Mouse (Mus musculus) cerebellum, postnatal 14 days (tissue): ENCODE data around the gene Nog.

Source experiments
- DNase-seq, 2 experiments: peaks; one replicate each; pipeline ENCODE4 v3.0.0; 2021; ENCODE audit warnings: mixed read lengths in 2 of 2

Gene Nog

DNA sequence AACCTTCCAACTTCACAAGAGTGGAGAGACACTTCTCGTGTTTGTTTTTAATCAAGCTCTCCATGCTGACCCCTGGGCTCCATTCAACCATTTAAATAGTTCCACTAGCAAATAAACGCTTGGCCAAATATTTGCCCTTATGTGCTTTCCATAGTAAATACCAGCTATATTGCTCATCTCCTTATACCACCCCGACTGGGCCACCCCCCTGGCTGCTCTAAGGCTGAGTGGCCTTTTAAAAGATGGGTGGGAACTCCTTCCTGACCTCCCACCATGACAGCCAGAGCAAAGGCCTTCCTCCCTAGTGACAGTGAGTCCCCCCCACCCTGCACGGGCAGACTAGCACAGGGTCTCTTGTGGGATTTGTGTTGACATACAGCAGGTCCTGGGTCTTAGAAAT, 37.1 kb downstream of the Nog start:
- no peak for DNase-seq

DNA sequence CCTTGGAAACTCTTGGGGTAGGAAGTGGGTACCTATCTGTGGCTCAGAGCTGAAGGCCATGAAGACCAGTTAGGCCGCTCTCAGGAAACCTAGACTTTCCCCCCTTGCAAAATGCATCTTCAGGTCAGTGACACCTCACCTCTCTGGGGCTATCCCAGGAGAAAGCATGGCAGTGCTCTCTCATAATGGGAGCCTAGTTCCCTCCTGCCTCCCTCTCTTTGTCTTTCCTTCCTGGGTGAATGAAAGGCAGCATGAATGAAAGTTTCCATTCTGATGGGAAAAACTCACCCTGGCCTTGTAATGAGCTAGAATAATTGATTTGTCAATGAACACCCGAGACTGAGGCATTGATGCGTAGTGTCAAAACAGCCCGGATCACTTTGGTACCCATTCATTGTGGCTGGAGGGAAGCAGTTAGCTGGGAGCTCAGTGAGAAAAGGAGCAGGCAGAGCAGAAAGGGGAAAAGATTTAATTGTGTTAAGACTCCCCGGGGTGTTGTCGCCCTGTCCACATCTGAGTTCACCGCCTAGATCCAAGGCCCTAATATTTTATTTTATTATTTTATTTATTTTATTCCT, 42.7 kb downstream of the Nog start:
- no peak for DNase-seq

DNA sequence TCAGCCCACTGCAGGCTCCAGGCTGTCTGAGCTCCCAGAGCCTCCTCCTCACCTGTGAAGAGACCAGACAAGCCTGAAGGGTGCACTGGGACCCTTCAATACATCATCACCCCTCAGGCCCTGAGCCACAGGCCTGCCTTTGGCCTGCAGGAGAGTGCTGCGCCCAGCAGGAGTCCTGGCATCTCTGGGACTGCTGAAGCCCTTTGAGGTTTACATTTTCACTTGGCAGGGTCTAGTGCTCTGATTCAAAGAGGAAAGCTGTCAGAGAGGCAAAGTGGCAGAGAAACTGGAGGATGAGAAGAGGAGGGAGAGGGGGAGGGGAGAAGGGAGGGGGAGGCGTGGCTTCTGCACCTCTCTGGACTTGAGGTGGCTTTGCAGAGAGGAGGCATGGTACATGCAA, 44.2 kb downstream of the Nog start:
- DNase-seq: no peak

DNA sequence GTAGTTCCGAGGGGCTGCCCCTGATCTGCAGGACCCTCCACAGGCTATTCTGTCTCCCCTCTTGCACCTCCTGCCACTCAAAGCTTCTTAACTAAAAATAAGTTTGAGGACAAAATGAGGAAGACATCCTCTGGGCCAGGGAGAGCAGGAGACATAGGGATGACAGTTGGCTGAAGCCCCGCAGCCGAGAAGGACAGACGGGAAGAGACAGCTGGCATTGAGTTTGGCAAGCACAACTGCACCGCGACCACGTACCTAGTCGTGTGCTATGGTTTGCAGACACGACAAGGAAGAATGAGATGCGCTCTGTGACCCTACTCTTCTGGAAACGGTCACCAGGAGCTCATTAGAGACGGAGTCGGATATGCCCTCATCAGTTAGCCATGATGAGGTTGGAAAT, 48.2 kb downstream of the Nog start:
- peak in 1 of 2 experiments; percentile 10 for DNase-seq
